In genomic region chr5:104239674-104240378, GRCm38 (mm10) we compare ENCODE assay signal across 11 mouse cellular contexts. TPM values are rescaled to one million over a fixed set of nuclear protein-coding genes. Genes with fewer than 3 reads are reported as not detected.
A peak's percentile ranks its signal among the peaks of the same experiment; 100 is the strongest.
DNase-seq lines count a peak whose midpoint lies in the region; ATAC-seq and TF ChIP-seq lines count a peak whose summit lies in the region.
"Had no signal": no experiment of that assay in that cellular context is flagged by ENCODE, and none has a peak within 500 bp of the region (broad histone marks: within the 10 kb centered on the region; RNA-seq: fewer than 3 reads in every experiment).

No protein-coding gene starts in this region.

- no peak for TF ChIP-seq CTCF in lung, adult 2 months (IDR thresholded peaks at IDR 0.05; ENCODE audit: insufficient read depth, low read length)

- WGBS in lung, adult 2 months, result 61% methylated on average over 9 of the region's 9 CpGs
- WGBS in intestine, embryonic 15.5 days, result 73% methylated on average over 9 of the region's 9 CpGs

- DNase-seq in gastrocnemius, adult 18-20 months (ENCODE audit: low spot score), result peak; percentile 71
- DNase-seq in gastrocnemius, postnatal 4 days (ENCODE audit: low spot score in 2 of 2), result no peak
- peak; percentile 99 for DNase-seq in adipocyte (ENCODE audit: low spot score)
- peak; percentile 71 to 73 for DNase-seq in heart, adult 9 months (ENCODE audit: low spot score in 2 of 2)
- peak; percentile 4 for DNase-seq in lung, adult 2 months
- DNase-seq in thymus, postnatal 4 days, result no peak
- DNase-seq in spleen, postnatal 4 days (ENCODE audit: low spot score in 2 of 2), result no peak

- ATAC-seq in intestine, embryonic 15.5 days, result no peak
- ATAC-seq: midbrain, embryonic 15.5 days had no signal

- H3K4me1 ChIP-seq in lung, adult 2 months (ENCODE audit: control insufficient read depth, insufficient read depth, low read length), result no peaks in the 10 kb centered on the region
- H3K4me1 ChIP-seq in intestine, embryonic 15.5 days (replicated peaks), result no peaks in the 10 kb centered on the region
- H3K4me1 ChIP-seq: midbrain, embryonic 15.5 days; stomach, embryonic 15.5 days had no signal

- H3K4me2 ChIP-seq in intestine, embryonic 15.5 days (replicated peaks), result no peak overlapping the region
- H3K4me2 ChIP-seq: midbrain, embryonic 15.5 days; stomach, embryonic 15.5 days had no signal

- H3K36me3 ChIP-seq in intestine, embryonic 15.5 days, result no peaks in the 10 kb centered on the region
- H3K36me3 ChIP-seq: midbrain, embryonic 15.5 days; stomach, embryonic 15.5 days had no signal

- TF ChIP-seq POLR2A in lung, adult 2 months (IDR thresholded peaks at IDR 0.05; ENCODE audit: borderline replicate concordance, extremely low read depth, low read depth, low read length), result no peak

- no peaks in the 10 kb centered on the region for H3K27me3 ChIP-seq in intestine, embryonic 15.5 days (replicated peaks)
- H3K27me3 ChIP-seq: CH12.LX; midbrain, embryonic 15.5 days; stomach, embryonic 15.5 days had no signal

- H3K4me3 ChIP-seq in lung, adult 2 months (replicated peaks; ENCODE audit: extremely low read depth, low read depth, low read length), result no peak overlapping the region
- H3K4me3 ChIP-seq in intestine, embryonic 15.5 days (replicated peaks), result no peak overlapping the region
- H3K4me3 ChIP-seq: midbrain, embryonic 15.5 days; stomach, embryonic 15.5 days had no signal

- H3K27ac ChIP-seq in intestine, embryonic 15.5 days, result no peak overlapping the region
- H3K27ac ChIP-seq: midbrain, embryonic 15.5 days; stomach, embryonic 15.5 days had no signal

- no peak overlapping the region for H3K9ac ChIP-seq in intestine, embryonic 15.5 days
- H3K9ac ChIP-seq: midbrain, embryonic 15.5 days; stomach, embryonic 15.5 days had no signal

- H3K9me3 ChIP-seq in intestine, embryonic 15.5 days, result no peaks in the 10 kb centered on the region
- H3K9me3 ChIP-seq: midbrain, embryonic 15.5 days; stomach, embryonic 15.5 days had no signal

RNA-seq across cellular contexts. Expression of gene Dmp1, which starts 37.4 kb away (rescaled TPM):
- total RNA-seq in gastrocnemius, adult 18-20 months (2021), result under 1 TPM; 0.71 to 0.88 TPM
- total RNA-seq in gastrocnemius, postnatal 4 days (2021), result 1 to 10 TPM; 2.0 TPM
- polyA plus RNA-seq in lung, adult 2 months (2012; rRNA removed), result not detected in 2 replicates
- 0.61 and 0.72 TPM in 2 replicates for polyA plus RNA-seq in intestine, embryonic 15.5 days (2015; fragmentation: Nextera tagmentation; extraction: Ambion mirVana)

RNA-seq across cellular contexts. Expression of gene Ibsp, which starts 59.1 kb away (rescaled TPM):
- total RNA-seq in gastrocnemius, adult 18-20 months (2021), result not detected
- not detected for total RNA-seq in gastrocnemius, postnatal 4 days (2021)
- not detected in 2 replicates for polyA plus RNA-seq in lung, adult 2 months (2012; rRNA removed)
- 0.13 TPM in 1 of 2 replicates, not detected in the other for polyA plus RNA-seq in intestine, embryonic 15.5 days (2015; fragmentation: Nextera tagmentation; extraction: Ambion mirVana)
- total RNA-seq: CH12.LX had no signal

Comparison
In these comparisons a context has a peak if more than half of its experiments do, and no peak if none do; other contexts are left out.
1. DNase-seq: peak in gastrocnemius, adult 18-20 months (single experiment), adipocyte (single experiment), heart, adult 9 months (2 of 2) and lung, adult 2 months (single experiment); none in gastrocnemius, postnatal 4 days (0 of 2), thymus, postnatal 4 days (single experiment) and spleen, postnatal 4 days (0 of 2).